Mouse (Mus musculus) embryonic facial prominence, embryonic 12.5 days (tissue): ENCODE data around the gene Rragc. TPM values are rescaled to one million over a fixed set of nuclear protein-coding genes. Genes with fewer than 3 reads are reported as not detected.

Experiments
- ATAC-seq: fragments of 200-750 bp; cut with Nextera tagmentation; 2 replicates; pipeline ENCODE4 v1.8.0; 2017; ENCODE audit not compliant: insufficient number of reproducible peaks, insufficient read depth, low FRiP score, low TSS enrichment
- H3K27ac ChIP-seq: fragments of 300-500 bp; sonication (generic); 2 replicates; pipeline ENCODE4 v1.5.1; 2016; ENCODE audit warnings: mild to moderate bottlenecking
- H3K27me3 ChIP-seq: fragments of 300-500 bp; sonication (generic); 2 replicates; pipeline ENCODE4 v1.6.1; 2016; ENCODE audit warnings: mild to moderate bottlenecking, moderate library complexity
- H3K36me3 ChIP-seq: fragments of 300-500 bp; sonication (generic); 2 replicates; pipeline ENCODE4 v1.6.1; 2016; ENCODE audit warnings: mild to moderate bottlenecking
- H3K4me1 ChIP-seq: fragments of 300-500 bp; sonication (generic); 2 replicates; pipeline ENCODE4 v1.6.1; 2016
- H3K4me2 ChIP-seq: fragments of 300-500 bp; sonication (generic); replicated peaks from 2 replicates; pipeline ENCODE4 v1.6.1; 2016; ENCODE audit warnings: mild to moderate bottlenecking, moderate library complexity
- H3K4me3 ChIP-seq: fragments of 300-500 bp; sonication (generic); 2 replicates; pipeline ENCODE4 v1.5.1; 2016; ENCODE audit warnings: mild to moderate bottlenecking
- H3K9ac ChIP-seq: fragments of 300-500 bp; sonication (generic); 2 replicates; pipeline ENCODE4 v1.6.1; 2016; ENCODE audit warnings: mild to moderate bottlenecking, moderate library complexity
- H3K9me3 ChIP-seq: fragments of 300-500 bp; sonication (generic); 2 replicates; pipeline ENCODE4 v1.6.1; 2016; ENCODE audit warnings: mild to moderate bottlenecking, moderate library complexity
- WGBS: fragments of 180-500 bp; shearing (Covaris S2); methylation state at CpG from one replicate; pipeline ENCODE4 v1.1.7; 2016; 5-methylcytosine and 5-hydroxymethylcytosine counted together
- polyA plus RNA-seq: library from polyadenylated mRNA; unstranded; fragments of >200 nt; fragmentation: Nextera tagmentation; extraction: Ambion mirVana; gene quantifications from 2 replicates; pipeline ENCODE4 v1.2.1, GENCODE M21; 2016

Rragc gene
- polyA plus RNA-seq, 1 experiment from 2014 or later = 64.9 TPM

DNA sequence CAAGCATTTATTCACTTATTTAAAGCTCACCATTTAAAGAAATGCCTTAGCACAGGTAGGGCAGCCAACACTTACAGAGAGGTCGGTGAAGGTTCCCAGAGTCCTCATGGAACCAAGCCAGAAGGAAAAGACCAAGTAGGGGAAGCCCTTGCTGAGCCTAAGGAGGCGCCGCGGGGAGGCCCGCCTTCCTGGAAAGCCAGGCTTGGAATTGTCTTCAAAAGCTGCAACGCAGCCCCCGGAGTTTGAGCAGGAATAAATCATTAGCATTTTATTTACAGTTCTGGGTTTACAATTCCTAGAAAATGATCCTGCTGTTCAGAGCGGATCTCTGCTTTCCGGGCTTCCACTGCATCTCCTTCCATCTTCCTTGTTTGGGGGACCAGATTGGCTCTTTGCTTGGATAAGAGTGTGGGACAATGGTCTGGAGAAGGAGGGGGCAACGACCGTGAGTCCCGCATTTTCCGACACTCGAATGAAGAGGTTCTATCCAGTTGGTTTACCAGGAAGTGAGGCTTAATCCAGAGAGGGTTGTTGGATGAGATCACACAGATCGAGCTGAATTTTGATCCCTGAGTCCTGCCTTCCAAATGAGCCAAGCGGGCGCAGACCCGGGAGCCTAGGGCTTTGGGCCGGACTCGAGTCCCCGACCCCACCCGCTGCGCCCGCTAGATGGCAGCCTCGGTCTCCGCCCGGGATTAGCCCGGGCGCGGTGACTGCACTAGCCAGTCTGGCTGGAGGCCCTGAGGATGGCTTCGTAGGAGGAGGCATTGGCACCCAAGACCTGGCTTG is 39.7 kb downstream of the Rragc start:
- Histone ChIP-seq H3K4me3 (no peak overlapping the region), H3K27me3 (peaks cover 20% of the 10 kb centered on the region), H3K9ac (no peak overlapping the region), H3K9me3 (no peaks in the 10 kb centered on the region), H3K36me3 (no peaks in the 10 kb centered on the region), H3K4me1 (peaks cover 10% of the 10 kb centered on the region; the same call in 1 of the 2 replicates), H3K4me2 (peak overlapping the region; percentile 25), H3K27ac (no peak overlapping the region)
- 9% methylated on average over 31 of the region's 31 CpGs for WGBS
- peak; percentile 76 for ATAC-seq

DNA sequence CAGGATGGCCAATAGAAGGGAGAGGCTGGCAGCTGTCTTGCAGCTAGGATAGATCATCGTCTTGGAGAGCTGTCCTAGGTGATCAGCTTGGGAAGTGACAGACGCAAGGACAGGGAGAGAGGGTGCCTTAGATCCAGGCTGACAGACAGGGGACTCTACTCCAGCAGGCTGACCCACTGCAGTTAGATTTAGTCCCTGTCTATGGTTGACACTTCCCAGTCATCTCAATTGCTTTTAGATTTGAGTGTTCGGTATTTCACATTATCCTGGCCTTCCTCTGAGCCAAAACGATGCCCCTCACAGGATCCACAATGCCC is 40.2 kb downstream of the Rragc start:
- Histone ChIP-seq H3K4me1 (peaks cover 10% of the 10 kb centered on the region; the same call in 1 of the 2 replicates), H3K27ac (no peak overlapping the region), H3K9ac (no peak overlapping the region), H3K27me3 (peaks cover 20% of the 10 kb centered on the region), H3K9me3 (no peaks in the 10 kb centered on the region), H3K36me3 (no peaks in the 10 kb centered on the region), H3K4me2 (peak overlapping the region; percentile 25), H3K4me3 (no peak overlapping the region)
- 0 out of 2 replicates have a peak, but pooled peaks have one; percentile 24 for ATAC-seq
- 55% methylated on average over 4 of the region's 4 CpGs for WGBS

DNA sequence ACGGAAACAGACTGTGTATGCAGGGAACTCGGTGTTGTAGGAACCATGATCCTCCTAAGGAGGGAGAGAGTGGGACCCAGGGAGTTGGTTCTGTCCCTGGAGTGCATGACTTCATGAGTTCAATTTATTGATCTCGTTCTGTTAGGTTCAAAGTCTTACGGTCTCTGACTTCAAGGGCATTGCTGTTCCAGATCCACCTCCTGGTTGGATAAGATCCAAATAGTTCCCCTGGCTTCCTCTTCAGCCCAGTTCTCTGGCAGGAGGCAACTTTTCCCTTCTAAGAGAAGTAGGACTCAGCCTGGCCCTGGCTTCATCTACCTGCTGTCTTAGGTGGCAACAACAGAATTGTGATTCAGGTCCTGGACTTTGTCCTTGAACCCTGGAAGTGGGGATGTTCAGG is 40.6 kb downstream of the Rragc start:
- Histone ChIP-seq H3K9me3 (no peaks in the 10 kb centered on the region), H3K27ac (no peak overlapping the region), H3K36me3 (no peaks in the 10 kb centered on the region), H3K4me3 (no peak overlapping the region), H3K4me2 (no peak overlapping the region), H3K27me3 (peaks cover 20% of the 10 kb centered on the region), H3K4me1 (peaks cover 10% of the 10 kb centered on the region; the same call in 1 of the 2 replicates), H3K9ac (no peak overlapping the region)
- WGBS = 71% methylated on average over 4 of the region's 4 CpGs
- ATAC-seq = no peak

DNA sequence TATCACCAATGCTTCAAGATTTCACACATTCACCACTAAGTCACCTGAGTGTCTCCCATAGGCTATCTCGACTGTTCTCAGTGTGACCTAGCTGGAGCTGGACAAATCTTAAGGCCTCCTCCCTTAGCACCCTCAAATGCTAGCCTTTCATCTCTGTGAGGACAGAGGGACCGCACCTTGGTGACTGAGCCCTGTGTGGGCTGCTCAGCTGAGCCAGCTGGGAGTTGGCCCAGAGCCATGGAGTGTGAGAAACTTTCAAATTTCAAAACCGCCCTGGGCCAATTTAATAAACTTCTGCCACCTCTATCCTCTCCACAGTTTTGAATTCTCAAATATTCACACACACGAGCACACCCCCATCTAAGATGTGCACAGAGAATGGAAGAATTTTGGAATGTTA is 43.7 kb downstream of the Rragc start:
- H3K9me3 ChIP-seq = no peaks in the 10 kb centered on the region
- no peak overlapping the region for H3K4me2 ChIP-seq
- ATAC-seq = no peak
- H3K4me3 ChIP-seq = no peak overlapping the region
- 56% methylated on average over 4 of the region's 4 CpGs for WGBS
- no peak overlapping the region for H3K27ac ChIP-seq
- H3K9ac ChIP-seq = no peak overlapping the region
- peaks cover 10% of the 10 kb centered on the region; the same call in 1 of the 2 replicates for H3K4me1 ChIP-seq
- H3K36me3 ChIP-seq = no peaks in the 10 kb centered on the region
- H3K27me3 ChIP-seq = peaks cover 24% of the 10 kb centered on the region

DNA sequence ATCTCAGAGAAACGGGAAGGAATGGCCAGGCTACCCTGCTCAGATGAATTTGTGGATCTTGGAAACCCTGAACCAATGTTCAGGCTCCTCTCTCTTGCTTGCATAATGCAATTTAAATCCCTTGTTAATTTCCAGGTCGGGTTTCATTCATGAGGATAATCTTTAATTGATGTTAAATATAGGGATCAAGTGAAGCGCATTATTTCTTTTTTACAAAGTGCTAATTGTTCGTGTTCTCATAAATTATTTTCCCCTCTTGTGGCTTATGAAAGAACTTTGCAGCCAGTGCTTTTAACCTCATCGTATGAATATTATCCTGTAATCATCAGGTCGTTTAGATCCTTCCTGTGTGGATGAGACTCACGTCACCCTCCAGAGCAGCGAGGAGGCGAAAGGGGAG is 45.5 kb downstream of the Rragc start:
- no peaks in the 10 kb centered on the region for H3K9me3 ChIP-seq
- peaks cover 10% of the 10 kb centered on the region; the same call in 1 of the 2 replicates for H3K4me1 ChIP-seq
- WGBS = 58% methylated on average over 9 of the region's 9 CpGs
- H3K27me3 ChIP-seq = peaks cover 14% of the 10 kb centered on the region; the same call in 1 of the 2 replicates
- no peak overlapping the region for H3K4me3 ChIP-seq
- no peak overlapping the region for H3K4me2 ChIP-seq
- H3K9ac ChIP-seq = no peak overlapping the region
- no peak overlapping the region for H3K27ac ChIP-seq
- no peaks in the 10 kb centered on the region for H3K36me3 ChIP-seq
- ATAC-seq = no peak

DNA sequence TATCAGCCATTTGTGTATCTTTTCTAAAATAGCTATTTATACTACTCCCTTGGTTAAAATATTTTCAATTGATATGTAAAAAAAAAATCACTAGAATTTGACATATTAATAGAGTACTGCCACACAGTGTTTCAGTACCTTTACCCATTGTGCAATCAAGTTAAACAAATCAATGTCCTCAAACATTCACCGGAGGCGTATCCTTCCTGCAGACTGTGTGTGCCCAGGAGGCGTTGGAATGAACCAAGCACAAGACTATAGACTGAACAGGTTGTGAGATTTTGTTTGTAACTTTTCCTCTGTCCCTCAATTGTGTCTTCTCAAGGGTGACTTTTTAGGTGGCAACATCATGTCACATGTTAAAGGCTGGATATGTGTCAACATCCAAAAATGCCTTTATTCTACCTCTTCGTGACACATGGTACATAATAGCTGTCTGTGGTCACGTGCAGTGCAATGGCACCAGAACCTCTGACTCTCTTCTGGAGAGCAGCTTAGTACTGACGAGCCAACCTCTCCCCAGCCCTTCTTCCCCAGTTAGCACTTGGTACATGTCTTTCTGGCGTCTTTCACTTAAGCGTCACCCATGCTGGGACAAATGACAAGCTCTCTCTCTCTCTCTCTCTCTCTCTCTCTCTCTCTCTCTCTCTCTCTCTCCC is 51.5 kb downstream of the Rragc start:
- ATAC-seq = no peak

DNA sequence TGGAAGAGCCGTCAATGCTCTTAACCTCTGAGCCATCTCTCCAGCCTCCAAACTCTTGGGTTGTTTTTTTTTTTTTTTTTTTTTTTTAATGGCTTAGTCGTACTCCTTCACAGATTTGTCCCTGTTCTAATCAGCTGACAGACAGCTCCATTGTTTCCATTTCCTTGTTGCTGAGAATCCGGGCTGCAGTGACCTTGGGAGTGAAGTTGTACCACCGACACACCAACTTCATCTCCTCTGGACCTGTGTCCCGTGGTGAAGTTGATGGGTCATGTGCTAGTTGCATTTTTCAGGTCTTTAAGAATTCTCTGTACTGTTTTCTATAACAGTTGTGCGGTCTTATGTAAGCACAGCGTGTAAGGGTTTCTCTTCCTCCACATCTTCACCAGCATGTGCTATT is 52.2 kb downstream of the Rragc start:
- 74% methylated on average over 7 of the region's 7 CpGs for WGBS
- Histone ChIP-seq H3K27me3 (peaks cover 15% of the 10 kb centered on the region; the same call in 1 of the 2 replicates), H3K4me3 (no peak overlapping the region), H3K9me3 (no peaks in the 10 kb centered on the region), H3K4me1 (peaks cover 6% of the 10 kb centered on the region), H3K4me2 (no peak overlapping the region), H3K36me3 (no peaks in the 10 kb centered on the region), H3K9ac (no peak overlapping the region), H3K27ac (no peak overlapping the region)
- ATAC-seq = no peak

More for the DNA sequence above, 51.5 kb downstream of the Rragc start:
- H3K4me2 ChIP-seq = no peak overlapping the region
- peaks cover 6% of the 10 kb centered on the region for H3K4me1 ChIP-seq
- no peaks in the 10 kb centered on the region for H3K9me3 ChIP-seq
- no peak overlapping the region for H3K27ac ChIP-seq
- no peak overlapping the region for H3K9ac ChIP-seq
- H3K4me3 ChIP-seq = no peak overlapping the region
- 82% methylated on average over 8 of the region's 8 CpGs for WGBS
- no peaks in the 10 kb centered on the region for H3K36me3 ChIP-seq
- H3K27me3 ChIP-seq = peaks cover 15% of the 10 kb centered on the region; the same call in 1 of the 2 replicates

DNA sequence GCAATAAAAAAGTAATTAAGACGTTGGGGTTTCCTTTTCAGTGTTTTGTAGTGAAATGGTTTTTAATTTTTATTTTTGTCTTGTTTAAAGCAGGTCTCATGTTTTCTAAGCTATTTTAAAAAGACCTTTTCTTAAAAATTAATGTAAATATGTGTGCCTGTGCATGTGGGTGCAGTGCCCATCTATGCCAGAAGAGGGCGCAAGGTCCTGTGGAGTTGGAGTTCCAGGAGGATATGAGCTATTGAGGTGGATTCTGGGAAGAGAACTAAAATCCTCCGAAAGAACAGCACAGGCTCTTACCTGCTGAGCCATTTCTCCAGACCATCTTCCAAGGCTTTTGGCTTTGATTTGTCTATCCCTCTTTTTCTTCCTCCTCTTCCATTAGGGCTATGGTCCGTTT is 53.8 kb downstream of the Rragc start:
- Histone ChIP-seq H3K9me3 (no peaks in the 10 kb centered on the region), H3K9ac (no peak overlapping the region), H3K4me1 (peaks cover 6% of the 10 kb centered on the region), H3K4me3 (no peak overlapping the region), H3K27me3 (peaks cover 7% of the 10 kb centered on the region; the same call in 1 of the 2 replicates), H3K27ac (no peak overlapping the region), H3K36me3 (no peaks in the 10 kb centered on the region), H3K4me2 (no peak overlapping the region)
- 82% methylated on average over 4 of the region's 4 CpGs for WGBS
- ATAC-seq = no peak

DNA sequence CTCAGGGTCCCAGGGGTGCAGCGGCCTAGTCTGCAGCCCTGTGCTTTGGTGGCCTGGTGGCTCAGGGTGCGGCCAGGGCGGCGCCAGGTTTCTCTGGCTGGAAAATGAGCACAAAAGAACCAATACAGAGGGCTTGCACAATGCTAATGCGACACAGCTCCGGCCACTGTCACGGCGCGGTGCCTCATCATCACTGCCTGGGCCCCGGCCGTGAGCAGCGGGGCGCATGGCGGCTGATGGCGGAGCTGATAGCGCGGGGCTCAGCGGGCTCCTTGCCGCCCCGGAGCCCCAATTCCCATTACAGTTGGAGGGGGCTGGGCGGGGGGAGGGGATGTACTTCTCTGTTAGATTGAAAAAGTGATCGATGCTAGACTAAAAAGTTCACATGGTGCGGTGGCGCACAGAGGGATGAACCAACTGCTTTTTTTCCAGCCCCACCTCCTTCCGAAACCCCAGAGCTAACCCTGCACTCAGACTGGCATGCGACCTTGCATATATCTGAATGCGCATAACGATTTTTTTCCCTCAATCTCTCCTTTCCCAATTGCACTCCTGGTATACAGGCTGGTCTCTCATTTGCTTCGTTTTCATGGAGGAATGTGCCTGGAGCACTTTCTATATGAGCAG is 55.3 kb downstream of the Rragc start:
- Histone ChIP-seq H3K9me3 (no peaks in the 10 kb centered on the region), H3K4me1 (peaks cover 6% of the 10 kb centered on the region), H3K4me2 (peak overlapping the region; percentile 66), H3K4me3 (peak overlapping the region; percentile 32), H3K9ac (no peak overlapping the region; the same call in 1 of the 2 replicates), H3K27me3 (peaks cover 7% of the 10 kb centered on the region; the same call in 1 of the 2 replicates), H3K27ac (peak overlapping the region; percentile 54), H3K36me3 (no peaks in the 10 kb centered on the region)
- WGBS = 6% methylated on average over 29 of the region's 29 CpGs
- no peak for ATAC-seq

DNA sequence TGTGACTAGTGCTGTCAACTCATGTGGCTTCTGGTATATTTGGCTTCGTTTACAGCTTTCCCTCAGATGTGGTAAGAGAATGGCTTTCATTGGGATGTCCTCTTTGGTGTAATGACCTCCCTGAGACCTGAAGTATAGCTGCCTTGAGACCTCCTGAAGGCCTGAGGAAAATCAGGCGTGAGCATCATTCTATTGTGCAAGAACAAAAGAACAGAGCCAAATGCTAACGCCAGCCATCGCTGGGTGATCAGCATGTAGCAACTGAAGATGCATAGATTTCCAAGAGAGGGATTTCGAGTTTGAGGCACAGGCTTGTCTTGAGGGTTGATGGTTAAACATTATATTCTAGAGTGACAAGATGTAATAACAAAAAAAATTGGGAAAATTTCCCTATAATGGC is 64.9 kb downstream of the Rragc start:
- Histone ChIP-seq H3K27ac (no peak overlapping the region), H3K9me3 (no peaks in the 10 kb centered on the region), H3K9ac (no peak overlapping the region), H3K36me3 (no peaks in the 10 kb centered on the region), H3K27me3 (0 out of 2 replicates have a peak, but pooled peaks cover 4% of the 10 kb centered on the region), H3K4me3 (no peak overlapping the region), H3K4me2 (no peak overlapping the region), H3K4me1 (no peaks in the 10 kb centered on the region)
- no peak for ATAC-seq
- 58% methylated on average over 5 of the region's 5 CpGs for WGBS
